ENCODE assay signal across 8 mouse cellular contexts in the genomic region with DNA sequence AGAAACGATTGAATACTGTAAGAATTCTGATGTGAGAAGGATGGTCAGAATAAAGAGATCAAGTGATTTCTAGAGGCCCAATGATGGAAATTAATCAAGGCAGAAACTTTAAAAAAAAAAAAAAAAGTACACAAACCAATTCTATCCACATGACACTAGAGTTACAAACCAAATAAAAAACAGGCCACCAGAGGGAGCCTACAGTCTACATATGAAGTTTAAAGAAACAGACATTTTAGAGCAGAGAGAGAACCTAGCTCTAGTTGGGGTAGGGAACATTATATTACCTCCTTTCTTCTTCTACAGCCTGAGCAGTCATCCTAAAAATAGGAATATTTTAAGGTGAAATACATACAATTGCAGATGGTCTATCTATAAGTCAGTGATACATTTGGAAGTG. TPM values are rescaled to one million over a fixed set of nuclear protein-coding genes. Genes with fewer than 3 reads are reported as not detected.
DNase-seq lines count a peak whose midpoint lies in the region; ATAC-seq lines count a peak whose summit lies in the region.

No protein-coding gene starts in this region.

- H3K4me3 ChIP-seq in hindbrain, embryonic 14.5 days (replicated peaks; ENCODE audit: low read length): no peak overlapping the region
- no peak overlapping the region for H3K4me3 ChIP-seq in hindbrain, embryonic 16.5 days (ENCODE audit: low read length)
- no peak overlapping the region for H3K4me3 ChIP-seq in forebrain, embryonic 10.5 days

- no peaks in the 10 kb centered on the region for H3K9me3 ChIP-seq in hindbrain, embryonic 14.5 days (ENCODE audit: control insufficient read depth, low read length)
- no peaks in the 10 kb centered on the region for H3K9me3 ChIP-seq in hindbrain, embryonic 16.5 days (ENCODE audit: control insufficient read depth, low read length)
- no peaks in the 10 kb centered on the region for H3K9me3 ChIP-seq in forebrain, embryonic 10.5 days

- H3K4me2 ChIP-seq in hindbrain, embryonic 14.5 days (replicated peaks): no peak overlapping the region
- H3K4me2 ChIP-seq in hindbrain, embryonic 16.5 days (ENCODE audit: low read length): no peak overlapping the region

- peak; percentile 89 for DNase-seq in hindbrain, embryonic 14.5 days (ENCODE audit: low spot score)
- DNase-seq in thymus, postnatal 0 days (ENCODE audit: low spot score): peak; percentile 29
- no peak for DNase-seq in thymus, postnatal 4 days
- peak; percentile 85 for DNase-seq in cerebellum, adult 9-10 months
- DNase-seq in left cerebral cortex, postnatal 14 days (ENCODE audit: low spot score in 2 of 2): peak; percentile 80 to 94
- DNase-seq in forebrain, embryonic 10.5 days (ENCODE audit: extremely low spot score, low spot score): no peak

- intact Hi-C loops in left cerebral cortex, postnatal 14 days (cut with DNase I): loop anchor here (2.0 to 10.0 kb wide), 3 partner anchors 107 to 285 kb away; a partner anchor contains a TSS

- 88% methylated on average over 1 of the region's 1 CpGs for WGBS in hindbrain, embryonic 14.5 days
- 89% methylated on average over 1 of the region's 1 CpGs for WGBS in hindbrain, embryonic 16.5 days
- WGBS in forebrain, embryonic 10.5 days: 93% methylated on average over 1 of the region's 1 CpGs

- H3K9ac ChIP-seq in hindbrain, embryonic 14.5 days: no peak overlapping the region
- H3K9ac ChIP-seq in hindbrain, embryonic 16.5 days (ENCODE audit: low read depth, low read length): no peak overlapping the region

- no peak for ATAC-seq in hindbrain, embryonic 14.5 days (ENCODE audit: low FRiP score)
- ATAC-seq in hindbrain, embryonic 16.5 days: no peak
- no peak for ATAC-seq in monocyte, adult 5-6 weeks (replicated peaks; ENCODE audit: insufficient number of reproducible peaks, low FRiP score, low TSS enrichment, poor library complexity, severe bottlenecking)

- no peaks in the 10 kb centered on the region for H3K27me3 ChIP-seq in hindbrain, embryonic 14.5 days (ENCODE audit: control insufficient read depth, insufficient read depth, low read length)
- no peaks in the 10 kb centered on the region for H3K27me3 ChIP-seq in hindbrain, embryonic 16.5 days (replicated peaks; ENCODE audit: control insufficient read depth, insufficient read depth, low read length)
- no peaks in the 10 kb centered on the region for H3K27me3 ChIP-seq in forebrain, embryonic 10.5 days (ENCODE audit: poor library complexity, severe bottlenecking)

- H3K27ac ChIP-seq in hindbrain, embryonic 14.5 days: no peak overlapping the region
- H3K27ac ChIP-seq in hindbrain, embryonic 16.5 days (ENCODE audit: low read depth, low read length): no peak overlapping the region
- H3K27ac ChIP-seq in forebrain, embryonic 10.5 days: no peak overlapping the region

- no peaks in the 10 kb centered on the region for H3K4me1 ChIP-seq in hindbrain, embryonic 14.5 days (replicated peaks; ENCODE audit: control insufficient read depth, insufficient read depth, low read length)
- H3K4me1 ChIP-seq in hindbrain, embryonic 16.5 days (ENCODE audit: control insufficient read depth, insufficient read depth, low read depth, low read length): no peaks in the 10 kb centered on the region
- H3K4me1 ChIP-seq in forebrain, embryonic 10.5 days: no peaks in the 10 kb centered on the region

- H3K36me3 ChIP-seq in hindbrain, embryonic 14.5 days (replicated peaks; ENCODE audit: control insufficient read depth, insufficient read depth): peaks cover 93% of the 10 kb centered on the region
- peaks cover 38% of the 10 kb centered on the region for H3K36me3 ChIP-seq in hindbrain, embryonic 16.5 days (ENCODE audit: control insufficient read depth, insufficient read depth, low read length)
- peaks cover 90% of the 10 kb centered on the region for H3K36me3 ChIP-seq in forebrain, embryonic 10.5 days (replicated peaks)

RNA-seq across cellular contexts. Expression of a gene that starts 55.8 kb away (rescaled TPM):
- 5.1 and 5.8 TPM in 2 replicates for polyA plus RNA-seq in hindbrain, embryonic 14.5 days (2014; fragmentation: Nextera tagmentation; extraction: Ambion mirVana)
- polyA plus RNA-seq in hindbrain, embryonic 16.5 days (2015; fragmentation: Nextera tagmentation; extraction: Ambion mirVana): 11.4 and 12.0 TPM in 2 replicates
- 0.10 and 0.13 TPM in 2 replicates for polyA plus RNA-seq in thymus, postnatal 0 days (2015; fragmentation: Nextera tagmentation; extraction: Ambion mirVana)
- total RNA-seq in left cerebral cortex, postnatal 14 days (2021): 10 to 100 TPM; 16.0 to 16.7 TPM
- not detected in 3 replicates for total RNA-seq in monocyte, adult 5-6 weeks (2017)
- 1.0 and 1.5 TPM in 2 replicates for polyA plus RNA-seq in forebrain, embryonic 10.5 days (2016; fragmentation: Nextera tagmentation; extraction: Ambion mirVana)

Comparison
In these comparisons a context has a peak if more than half of its experiments do, and no peak if none do; other contexts are left out.
1. DNase-seq: peak in hindbrain, embryonic 14.5 days (single experiment), thymus, postnatal 0 days (single experiment), cerebellum, adult 9-10 months (single experiment) and left cerebral cortex, postnatal 14 days (2 of 2); none in thymus, postnatal 4 days (single experiment) and forebrain, embryonic 10.5 days (single experiment).